Mouse (Mus musculus) cortical plate, adult 2 months (tissue): ENCODE measurements around the gene Nckap5. TPM values are rescaled to one million over a fixed set of nuclear protein-coding genes. Genes with fewer than 3 reads are reported as not detected.

Source experiments
- H3K27ac ChIP-seq: fragments of 200-500 bp; 2 replicates; pipeline ENCODE4 v1.5.1; 2012; ENCODE audit warnings: low read length, control low read depth, inconsistent platforms; ENCODE audit not compliant: insufficient read depth
- H3K4me1 ChIP-seq: fragments of 200-500 bp; 2 replicates; pipeline ENCODE4 v1.6.1; 2011; ENCODE audit warnings: low read length; ENCODE audit not compliant: control insufficient read depth, insufficient read depth
- H3K4me3 ChIP-seq: fragments of 200-500 bp; 2 replicates; pipeline ENCODE4 v1.5.1; 2011; ENCODE audit warnings: mild to moderate bottlenecking, low read length, control low read depth; ENCODE audit not compliant: insufficient read depth
- CTCF ChIP-seq: fragments of 200-500 bp; IDR thresholded peaks from 2 replicates; pipeline ENCODE4 v1.5.1; 2011; ENCODE audit warnings: mild to moderate bottlenecking, control low read depth, low read length; ENCODE audit not compliant: insufficient read depth; ENCODE audit errors: extremely low read depth
- POLR2A ChIP-seq: fragments of 200-500 bp; IDR thresholded peaks from 2 replicates; pipeline ENCODE4 v1.6.1; 2011; ENCODE audit warnings: mild to moderate bottlenecking, low read length, control low read depth; ENCODE audit not compliant: insufficient read depth; ENCODE audit errors: extremely low read depth
- polyA plus RNA-seq: library from polyadenylated mRNA; depleted of rRNA; stranded (reverse); fragments of >200 nt; gene quantifications from 2 replicates; pipeline ENCODE4 v1.2.3, GENCODE M21; 2012

Nckap5 gene
- polyA plus RNA-seq, 1 experiment = 3.1 TPM

GRCm38 (mm10) chr1:126167546-126167945 is 663.1 kb downstream of the Nckap5 start:
- Histone ChIP-seq H3K27ac (no peak overlapping the region), H3K4me3 (no peak overlapping the region), H3K4me1 (no peaks in the 10 kb centered on the region)
- TF ChIP-seq POLR2A = no peak
- no peak for TF ChIP-seq CTCF

- no peak overlapping the region for H3K4me3 ChIP-seq
- H3K27ac ChIP-seq = no peak overlapping the region
- H3K4me1 ChIP-seq = no peaks in the 10 kb centered on the region
- no peak for TF ChIP-seq CTCF
- no peak for TF ChIP-seq POLR2A
Observed at GRCm38 (mm10) chr1:126159287-126159686, 671.3 kb downstream of the Nckap5 start.

GRCm38 (mm10) chr1:126155816-126156215 is 674.8 kb downstream of the Nckap5 start:
- Histone ChIP-seq H3K27ac (no peak overlapping the region), H3K4me1 (peaks cover 2% of the 10 kb centered on the region; the same call in 1 of the 2 replicates), H3K4me3 (no peak overlapping the region)
- TF ChIP-seq POLR2A (no peak), CTCF (no peak)

- H3K4me3 ChIP-seq = no peak overlapping the region
- TF ChIP-seq CTCF (no peak), POLR2A (no peak)
- no peak overlapping the region for H3K27ac ChIP-seq
- peaks cover 2% of the 10 kb centered on the region; the same call in 1 of the 2 replicates for H3K4me1 ChIP-seq
Observed at GRCm38 (mm10) chr1:126153516-126154234, 676.9 kb downstream of the Nckap5 start.

GRCm38 (mm10) chr1:126152217-126152616 is 678.4 kb downstream of the Nckap5 start:
- Histone ChIP-seq H3K4me3 (no peak overlapping the region), H3K4me1 (peaks cover 2% of the 10 kb centered on the region; the same call in 1 of the 2 replicates), H3K27ac (no peak overlapping the region)
- TF ChIP-seq CTCF (no peak), POLR2A (no peak)

- Histone ChIP-seq H3K27ac (no peak overlapping the region), H3K4me3 (no peak overlapping the region), H3K4me1 (peaks cover 2% of the 10 kb centered on the region; the same call in 1 of the 2 replicates)
- TF ChIP-seq POLR2A (no peak), CTCF (no peak)
Observed at GRCm38 (mm10) chr1:126149966-126150365, 680.6 kb downstream of the Nckap5 start.

GRCm38 (mm10) chr1:126135717-126136116 is 694.9 kb downstream of the Nckap5 start:
- Histone ChIP-seq H3K27ac (no peak overlapping the region), H3K4me1 (peaks cover 2% of the 10 kb centered on the region), H3K4me3 (no peak overlapping the region)
- TF ChIP-seq CTCF = no peak
- TF ChIP-seq POLR2A = no peak

- TF ChIP-seq CTCF (no peak), POLR2A (no peak)
- no peak overlapping the region for H3K27ac ChIP-seq
- H3K4me3 ChIP-seq = no peak overlapping the region
Observed at GRCm38 (mm10) chr1:126132316-126132715, 698.3 kb downstream of the Nckap5 start.

GRCm38 (mm10) chr1:126129129-126129528 is 701.5 kb downstream of the Nckap5 start:
- Histone ChIP-seq H3K4me1 (peaks cover 2% of the 10 kb centered on the region; the same call in 1 of the 2 replicates), H3K27ac (no peak overlapping the region), H3K4me3 (no peak overlapping the region)
- no peak for TF ChIP-seq CTCF
- no peak for TF ChIP-seq POLR2A

More at GRCm38 (mm10) chr1:126132316-126132715, 698.3 kb downstream of the Nckap5 start:
- peaks cover 2% of the 10 kb centered on the region for H3K4me1 ChIP-seq

- H3K4me1 ChIP-seq = no peaks in the 10 kb centered on the region
- TF ChIP-seq POLR2A (no peak), CTCF (no peak)
- no peak overlapping the region for H3K4me3 ChIP-seq
- H3K27ac ChIP-seq = no peak overlapping the region
Observed at GRCm38 (mm10) chr1:126123111-126123510, 707.5 kb downstream of the Nckap5 start.
